Mouse (Mus musculus): Measurements from ENCODE around the gene Naa20.

DNA sequence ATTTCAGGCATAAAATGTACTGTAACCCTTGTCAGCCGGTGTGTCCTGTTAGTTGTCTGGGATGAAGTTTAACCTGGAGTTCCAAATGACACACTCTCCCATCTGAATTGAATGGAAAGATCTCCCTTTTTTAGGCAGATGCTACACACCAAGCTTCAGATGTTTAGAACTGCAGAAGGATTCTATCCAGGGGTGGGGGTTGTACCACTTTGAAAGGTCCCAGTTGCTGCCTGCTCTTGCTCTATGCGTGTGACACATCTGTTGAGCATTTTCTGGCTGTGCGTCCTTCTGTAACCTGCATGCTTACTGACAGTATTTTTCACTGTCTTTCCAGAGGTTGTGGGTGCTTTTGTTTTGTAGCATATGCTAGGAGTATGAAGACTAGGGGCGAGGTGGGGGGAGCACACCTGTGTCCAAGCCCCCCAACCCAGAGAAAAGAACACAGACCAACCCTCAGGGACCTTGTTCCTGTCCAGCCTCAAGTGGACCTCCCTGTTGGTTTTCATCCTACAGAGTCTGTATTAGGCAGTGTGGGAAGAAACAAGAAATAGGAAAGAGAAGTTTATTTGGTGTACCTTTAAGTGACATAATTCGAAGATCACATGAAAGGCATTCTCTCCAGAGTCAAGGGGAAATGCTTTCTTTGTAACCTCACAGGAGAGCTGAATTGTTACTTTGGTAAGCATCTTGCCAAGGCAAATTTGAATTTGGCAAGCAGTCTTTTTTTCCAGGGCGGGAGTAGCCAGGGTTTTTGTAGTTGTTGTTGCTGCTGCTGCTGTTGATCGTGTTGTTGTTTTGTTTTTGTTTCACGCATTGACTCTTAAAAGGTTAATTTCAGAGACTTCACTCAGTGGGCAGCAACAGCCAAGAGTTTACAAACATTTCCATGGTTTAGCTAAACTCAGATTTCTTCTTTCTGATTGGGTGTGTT is 40.4 kb upstream of the Naa20 start:
- TF ChIP-seq CTCF (IDR thresholded peaks at IDR 0.05; ENCODE audit: low read depth) (no peak), EP300 (optimal IDR thresholded peaks at IDR 0.05) (no peak)
